Mouse (Mus musculus) kidney, adult 9 months (tissue): ENCODE results near the gene Ovca2.

Source experiments
- DNase-seq: peaks from one replicate; pipeline ENCODE4 v3.0.0; 2022

The Ovca2 gene

GRCm38 (mm10) chr11:75168590-75169361, 9.9 kb downstream of the Ovca2 start:
- DNase-seq: peak; percentile 84

- peak; percentile 26 for DNase-seq
These were observed 10.7 kb downstream of the Ovca2 start for GRCm38 (mm10) chr11:75167643-75168589.

DNA sequence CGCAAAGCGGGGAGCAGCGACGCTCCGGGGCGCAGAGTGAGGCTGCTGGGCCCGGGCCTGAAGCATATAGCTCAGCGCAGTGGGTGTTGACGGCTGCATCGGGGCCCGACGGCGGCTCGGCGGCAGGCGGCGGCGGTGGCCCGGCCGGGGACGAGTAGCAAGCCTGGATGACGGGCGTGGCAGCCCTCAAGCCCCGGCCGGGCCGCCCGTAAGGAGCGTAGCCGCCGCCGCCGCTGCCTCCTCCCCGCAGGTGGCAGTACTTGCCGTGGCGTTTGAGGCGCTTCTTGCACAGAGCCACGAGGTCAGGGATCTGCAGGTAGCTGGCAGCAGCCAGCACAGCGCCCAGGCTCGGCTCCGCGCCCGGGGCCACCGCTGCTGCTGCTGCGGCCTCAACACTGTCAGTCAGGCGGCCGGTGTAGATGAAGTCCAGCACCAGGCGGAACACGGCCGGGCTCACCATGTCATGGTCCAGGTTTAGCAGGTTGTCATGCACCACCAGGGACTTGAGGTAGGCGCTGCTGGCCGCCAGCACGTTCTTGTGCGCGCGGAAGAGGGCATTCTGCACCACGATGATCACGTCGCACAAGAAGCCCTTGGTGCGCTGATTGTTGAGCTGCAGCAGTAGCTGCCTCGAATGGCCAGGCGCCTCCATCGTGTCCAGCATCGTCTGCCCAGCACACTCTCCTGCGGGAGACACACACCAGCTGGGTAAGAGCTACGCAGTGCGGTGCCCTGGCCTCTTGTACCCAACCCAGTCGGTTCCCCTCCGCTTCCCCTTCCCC, 11.6 kb downstream of the Ovca2 start:
- DNase-seq: peak; percentile 55

DNA sequence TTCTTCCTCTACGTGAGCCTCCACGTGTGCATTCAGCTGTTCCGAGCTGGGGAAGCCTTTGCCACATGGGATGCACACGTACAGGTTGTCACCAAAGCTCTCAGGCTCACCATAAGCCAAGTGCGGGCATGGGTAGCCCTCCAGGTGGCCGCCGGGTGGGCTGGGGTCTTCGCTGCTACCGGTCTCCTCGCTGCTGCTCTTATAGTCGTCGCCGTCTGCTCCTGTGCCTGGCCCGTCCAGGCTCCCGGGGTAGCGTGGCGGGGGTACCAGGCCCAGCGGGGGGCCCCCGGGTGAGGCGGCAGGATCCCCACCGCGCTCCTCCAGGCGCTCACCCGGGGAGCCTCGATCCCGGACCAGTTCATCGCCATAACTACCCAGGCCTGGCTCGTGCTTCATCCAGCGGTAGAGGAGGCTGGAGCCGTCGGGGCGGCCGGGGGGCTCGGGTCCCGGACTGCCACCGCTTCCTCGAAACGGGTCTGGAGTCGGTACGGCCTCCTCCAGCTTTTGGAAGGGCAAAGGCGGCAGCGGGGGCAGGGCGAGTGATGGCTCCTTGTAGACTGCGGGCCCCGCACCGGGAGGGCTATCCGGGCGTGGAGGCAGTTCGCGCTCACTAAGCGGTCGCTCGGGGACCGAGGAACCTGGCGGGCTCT, 12.3 kb downstream of the Ovca2 start:
- no peak for DNase-seq

- peak; percentile 85 for DNase-seq
These were observed 13.0 kb downstream of the Ovca2 start for GRCm38 (mm10) chr11:75165441-75166192.

GRCm38 (mm10) chr11:75164750-75165149, 13.9 kb downstream of the Ovca2 start:
- DNase-seq: no peak

GRCm38 (mm10) chr11:75164051-75164450, 14.6 kb downstream of the Ovca2 start:
- DNase-seq: no peak

GRCm38 (mm10) chr11:75163379-75163778, 15.3 kb downstream of the Ovca2 start:
- DNase-seq: peak; percentile 57

DNA sequence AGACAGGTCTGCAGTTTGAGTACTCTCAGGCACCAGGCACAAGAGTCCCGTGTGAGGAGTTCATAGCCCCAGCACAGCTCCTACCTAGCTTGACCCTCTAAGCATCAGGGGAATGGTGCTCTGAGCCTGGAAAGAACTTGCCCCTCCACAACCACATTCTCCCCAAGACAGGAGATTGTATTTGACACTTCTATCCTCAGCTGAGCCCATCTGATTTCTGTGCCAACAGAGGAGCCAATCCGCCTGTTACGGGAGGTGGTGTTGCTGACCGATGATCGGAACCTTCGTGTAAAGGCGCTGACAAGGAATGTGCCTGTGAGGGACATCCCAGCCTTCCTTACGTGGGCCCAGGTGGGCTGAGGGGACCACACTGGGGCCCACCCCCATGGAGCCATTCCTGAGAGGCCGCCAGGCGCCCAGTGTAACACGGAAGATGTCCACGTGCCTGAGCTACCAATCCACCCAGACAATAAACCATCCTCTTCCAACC, 16.0 kb downstream of the Ovca2 start:
- DNase-seq: no peak

- no peak for DNase-seq
These were observed 17.1 kb downstream of the Ovca2 start for GRCm38 (mm10) chr11:75161417-75162008.

DNA sequence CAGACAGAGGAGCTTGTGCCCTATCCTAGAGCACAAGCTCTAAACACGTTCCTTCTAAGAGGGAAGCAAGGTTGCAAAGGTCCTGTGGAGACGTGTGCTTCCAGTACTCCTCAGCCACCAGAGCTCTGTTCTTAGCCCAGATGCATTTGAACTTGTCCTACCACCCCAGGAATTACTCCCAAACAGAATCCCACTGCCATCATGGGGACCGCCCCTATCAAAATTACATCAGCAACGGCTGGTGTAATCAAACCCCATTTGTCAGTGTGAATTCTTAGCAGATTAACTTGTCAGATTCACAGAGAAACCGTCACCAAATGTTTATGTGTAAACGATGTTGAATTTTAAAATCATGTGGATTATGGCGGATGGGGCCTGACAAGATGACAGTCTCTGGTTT, 17.7 kb downstream of the Ovca2 start:
- no peak for DNase-seq

DNA sequence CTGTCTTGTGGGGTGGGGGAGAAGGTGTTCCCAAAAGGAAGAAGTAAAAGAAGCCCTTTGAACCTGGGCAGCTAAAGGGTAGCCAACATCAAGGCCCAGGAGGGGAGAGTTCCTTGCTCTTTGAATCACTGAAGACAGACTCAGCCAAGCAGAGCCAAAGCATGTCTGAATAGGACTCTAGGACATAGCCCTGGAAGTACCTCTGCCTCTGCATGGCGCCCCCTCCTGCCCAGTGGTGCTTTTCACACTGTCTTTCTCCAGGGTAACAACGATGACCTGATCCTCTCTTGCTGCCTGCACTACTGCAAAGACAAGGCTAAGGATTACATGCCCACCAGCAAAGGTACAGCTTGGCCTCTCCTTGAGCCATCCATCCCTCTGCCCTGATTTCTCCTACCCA, 19.1 kb downstream of the Ovca2 start:
- peak; percentile 66 for DNase-seq

DNA sequence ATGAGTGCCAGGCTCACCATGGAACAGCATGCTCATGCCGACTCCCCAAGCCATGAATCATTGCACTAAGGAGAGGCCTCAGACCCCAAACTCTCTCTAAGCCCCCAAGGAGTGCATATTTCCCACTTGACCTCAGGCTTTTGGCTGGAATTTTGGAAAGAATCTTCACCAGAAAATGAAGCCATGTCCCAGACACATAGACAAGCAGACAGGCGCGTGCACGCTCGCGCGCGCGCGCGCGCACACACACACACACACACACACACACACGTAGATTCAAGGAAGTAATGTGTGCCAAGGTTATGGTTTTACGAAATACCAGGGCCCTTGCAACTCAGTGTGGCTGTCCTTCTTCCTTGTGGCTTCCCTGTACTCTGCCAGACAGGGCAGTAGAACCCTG, 20.2 kb downstream of the Ovca2 start:
- no peak for DNase-seq

GRCm38 (mm10) chr11:75157901-75158300, 20.7 kb downstream of the Ovca2 start:
- DNase-seq: no peak

- DNase-seq: peak; percentile 47
These were observed 21.6 kb downstream of the Ovca2 start for GRCm38 (mm10) chr11:75157037-75157436.

GRCm38 (mm10) chr11:75156416-75156815, 22.2 kb downstream of the Ovca2 start:
- no peak for DNase-seq

DNA sequence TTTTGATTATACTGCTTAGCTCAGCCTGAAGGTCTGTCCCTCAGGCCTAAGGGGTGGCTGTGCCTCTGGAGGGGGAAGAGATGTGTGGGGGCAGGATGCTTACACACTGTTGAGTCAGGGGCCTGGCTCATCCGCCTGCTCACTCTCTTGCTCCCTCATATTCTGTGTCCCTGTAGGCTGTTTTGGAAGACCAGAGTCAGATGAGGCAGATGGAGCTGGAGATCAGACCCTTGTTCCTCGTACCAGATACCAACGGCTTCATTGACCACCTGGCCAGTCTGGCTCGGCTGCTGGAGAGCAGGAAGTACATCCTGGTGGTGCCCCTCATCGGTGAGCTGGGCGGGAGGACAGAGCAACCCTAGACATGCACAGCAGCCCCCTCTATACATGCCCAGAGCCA, 22.6 kb downstream of the Ovca2 start:
- DNase-seq: no peak

GRCm38 (mm10) chr11:75154053-75154585, 24.5 kb downstream of the Ovca2 start:
- no peak for DNase-seq

- DNase-seq: peak; percentile 57
These were observed 25.8 kb downstream of the Ovca2 start for GRCm38 (mm10) chr11:75152603-75153557.

- DNase-seq: no peak
These were observed 28.3 kb downstream of the Ovca2 start for GRCm38 (mm10) chr11:75150346-75150745.
